Mouse (Mus musculus): ENCODE data around the gene Ppp6c.
"Not testable (repeated sequence)": the region's sequence is repeated elsewhere in the genome, so short reads cannot be mapped to it uniquely, and the experiment has no call there.

Ppp6c gene

GRCm38 (mm10) chr2:39226019-39226640 is at the start of gene Ppp6c:
Gene Ppp6c (minus strand): TSS chr2:39226451.
- in situ Hi-C loops (cut with MboI, MseI), result loop anchor here (10.0 kb wide), 1 partner anchor 581 kb away; the partner anchor contains the start of gene Psmb7

- in situ Hi-C loops (cut with MboI, MseI), result loop anchor here (25.0 kb wide), 1 partner anchor 1294 kb away; no protein-coding TSS in a partner anchor
Observed at GRCm38 (mm10) chr2:39268357-39268756, 42.1 kb upstream of the Ppp6c start.

GRCm38 (mm10) chr2:39252275-39252674 is 26.0 kb upstream of the Ppp6c start:
- in situ Hi-C loops (cut with MboI, MseI), result loop anchor here (25.0 kb wide), 1 partner anchor 1310 kb away; no protein-coding TSS in a partner anchor

- in situ Hi-C loops (cut with MboI, MseI), result not testable (repeated sequence)
Observed at GRCm38 (mm10) chr2:39246862-39247261, 20.6 kb upstream of the Ppp6c start.

GRCm38 (mm10) chr2:39226731-39227130 is 480 bp upstream of the Ppp6c start:
- in situ Hi-C loops (cut with MboI, MseI), result loop anchor here (10.0 kb wide), 1 partner anchor 582 kb away; the partner anchor contains the start of gene Psmb7

DNA sequence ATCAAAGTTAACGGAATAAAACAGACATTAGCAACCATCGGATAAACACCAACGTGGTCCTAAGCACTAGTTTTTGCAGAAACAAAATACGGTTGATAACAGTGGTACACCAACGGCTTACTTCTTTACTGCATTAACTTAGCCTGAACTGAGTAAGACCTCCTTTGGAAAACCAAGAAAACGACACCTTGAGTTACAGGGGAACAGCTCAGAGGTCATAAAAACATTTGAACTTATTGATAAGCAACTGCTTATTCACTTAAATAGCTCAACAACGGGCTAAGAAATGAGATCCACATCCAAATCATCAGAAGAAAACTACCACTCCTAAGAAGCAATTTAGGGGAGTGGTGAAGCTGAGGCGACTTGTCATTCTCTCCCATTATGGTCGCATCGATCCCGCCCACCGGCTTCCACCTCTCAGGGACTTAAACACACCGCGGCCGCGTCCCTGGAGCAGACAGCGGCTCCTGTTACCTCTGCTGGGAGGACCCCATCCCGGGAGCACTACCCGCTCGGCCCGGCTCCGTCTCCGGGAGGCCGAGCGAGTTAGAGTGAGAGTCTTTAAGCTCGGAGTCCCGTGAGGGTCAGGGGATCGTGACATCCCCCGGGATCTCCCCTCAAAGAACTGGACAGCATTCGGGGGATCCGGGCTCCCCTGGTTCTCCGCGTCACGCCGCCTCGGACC is 776 bp downstream of the Ppp6c start:
- in situ Hi-C loops (cut with MboI, MseI), result loop anchor here (10.0 kb wide), 1 partner anchor 581 kb away; the partner anchor contains the start of gene Psmb7

GRCm38 (mm10) chr2:39224621-39225020 is 1.6 kb downstream of the Ppp6c start:
- in situ Hi-C loops (cut with MboI, MseI), result loop anchor here (10.0 kb wide), 1 partner anchor 580 kb away; the partner anchor contains the start of gene Psmb7

DNA sequence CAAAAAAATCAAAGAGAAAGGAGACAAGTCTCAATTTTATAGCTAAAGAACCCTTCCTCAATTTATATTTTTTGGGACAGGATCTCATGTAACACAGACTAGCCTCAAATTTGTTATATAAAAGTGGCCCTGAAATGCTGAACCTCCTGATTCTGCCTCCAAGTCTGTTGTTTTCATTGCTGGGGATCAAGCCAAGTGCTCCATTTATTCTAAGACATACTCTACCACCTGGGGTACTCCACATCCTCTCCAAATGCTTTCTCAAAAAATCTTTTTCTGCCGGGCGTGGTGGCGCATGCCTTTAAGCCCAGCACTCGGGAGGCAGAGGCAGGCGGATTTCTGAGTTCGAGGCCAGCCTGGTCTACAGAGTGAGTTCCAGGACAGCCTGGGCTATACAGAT is 6.2 kb downstream of the Ppp6c start:
- in situ Hi-C loops (cut with MboI, MseI), result loop anchor here (10.0 kb wide), 1 partner anchor 575 kb away; the partner anchor contains the start of gene Psmb7

- in situ Hi-C loops (cut with MboI, MseI), result no loop called here
Observed at GRCm38 (mm10) chr2:39219034-39219433, 7.2 kb downstream of the Ppp6c start.

DNA sequence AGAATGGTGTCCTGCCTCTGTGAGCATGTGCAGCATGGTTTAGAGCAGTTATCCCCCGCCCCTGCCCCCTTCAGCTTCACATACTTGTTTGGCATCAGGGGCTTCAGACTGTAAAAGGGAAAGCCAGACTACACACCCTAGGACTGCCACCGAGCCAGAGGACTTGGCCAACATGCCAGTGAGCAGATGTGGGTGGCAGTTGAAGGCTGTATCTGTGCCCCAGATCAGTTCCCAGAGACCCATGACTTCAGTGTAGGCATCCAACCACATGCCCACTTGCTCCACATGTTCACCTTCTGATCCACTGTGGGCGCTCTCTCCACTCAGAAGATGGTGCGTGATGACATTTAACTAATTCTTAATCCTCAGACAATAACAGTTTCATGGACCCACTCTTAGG is 9.1 kb downstream of the Ppp6c start:
- in situ Hi-C loops (cut with MboI, MseI), result no loop called here

GRCm38 (mm10) chr2:39210738-39211137 is 15.5 kb downstream of the Ppp6c start:
- in situ Hi-C loops (cut with MboI, MseI), result no loop called here

GRCm38 (mm10) chr2:39203359-39203758 is 22.9 kb downstream of the Ppp6c start:
- in situ Hi-C loops (cut with MboI, MseI), result no loop called here

DNA sequence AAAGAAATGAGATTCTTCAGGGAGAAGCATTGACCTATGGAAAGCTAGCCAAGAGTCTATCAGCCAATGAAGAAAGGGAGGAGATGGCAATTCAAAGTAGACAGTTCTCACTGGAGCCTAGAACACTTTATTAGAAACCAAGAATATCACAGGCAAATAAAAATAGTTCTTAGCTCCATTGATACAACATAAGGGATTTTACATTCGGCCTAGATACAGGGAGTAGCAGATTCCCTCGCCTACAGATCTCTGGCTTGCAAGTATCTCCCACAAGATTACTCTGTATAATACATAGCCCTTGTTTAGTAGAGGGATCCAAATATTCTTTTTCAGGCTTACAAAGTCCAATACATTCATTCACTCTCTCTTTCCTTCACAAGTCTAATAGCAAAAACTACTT is 31.4 kb downstream of the Ppp6c start:
- in situ Hi-C loops (cut with MboI, MseI), result no loop called here

DNA sequence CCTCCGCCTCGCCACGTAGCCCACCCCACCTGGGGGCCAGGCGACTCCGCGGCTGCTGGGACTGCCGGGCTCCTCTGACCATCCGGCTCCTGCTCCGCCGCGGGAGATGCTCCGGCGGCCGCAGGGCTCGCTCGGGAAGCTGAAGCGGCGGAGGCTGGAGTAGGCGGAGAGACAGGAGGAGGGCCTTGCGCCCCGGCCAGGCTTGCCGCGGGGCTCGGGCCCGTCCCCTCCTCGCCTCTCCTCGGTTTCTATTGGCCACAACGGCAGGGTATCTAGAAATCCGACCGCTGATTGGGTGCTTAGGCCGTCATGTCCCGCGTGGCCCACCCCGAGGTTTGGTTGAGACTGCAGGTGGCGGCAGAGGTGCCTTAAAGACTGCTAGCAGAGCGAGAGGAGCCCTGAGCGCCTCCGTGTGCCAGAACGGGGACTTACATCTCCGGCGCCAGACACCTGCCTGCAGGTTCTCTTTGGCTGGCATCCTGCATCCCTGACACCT is 35.6 kb downstream of the Ppp6c start, which contains the start of gene Scai:
Scai (minus strand) TSS at position 174 of the 496 bp plus-strand sequence.
- in situ Hi-C loops (cut with MboI, MseI), result no loop called here

DNA sequence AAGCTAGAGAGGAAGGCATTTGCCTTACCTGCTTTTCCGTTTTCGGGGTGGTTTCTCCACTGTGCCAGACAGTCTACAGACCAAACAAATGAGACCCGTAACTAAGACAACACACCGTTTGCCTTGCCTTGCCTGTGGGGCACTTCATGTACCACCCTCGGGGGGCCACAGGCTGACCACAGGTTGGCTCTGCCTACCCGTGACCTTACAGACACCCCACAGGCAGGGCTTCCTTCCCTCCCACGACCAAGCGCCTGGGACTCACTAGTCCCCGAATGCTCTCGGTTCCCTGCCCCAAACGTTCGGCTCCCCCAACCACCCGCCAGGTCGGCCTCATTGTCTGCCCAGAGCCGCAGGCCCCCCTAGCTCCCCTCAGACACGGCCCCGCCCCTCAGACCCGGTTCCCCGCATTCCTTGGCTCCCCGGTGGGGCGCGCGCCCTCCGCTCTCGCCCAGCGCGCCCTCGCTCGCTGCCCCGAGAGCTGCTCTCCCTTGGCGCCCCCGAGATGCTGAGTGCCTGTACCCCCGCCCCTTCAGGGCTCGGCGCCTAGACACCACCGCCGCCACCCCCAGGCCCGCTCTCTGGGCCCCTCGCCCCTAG is 36.2 kb downstream of the Ppp6c start:
- in situ Hi-C loops (cut with MboI, MseI), result no loop called here

- in situ Hi-C loops (cut with MboI, MseI), result no loop called here
Observed at GRCm38 (mm10) chr2:39185942-39186341, 40.3 kb downstream of the Ppp6c start.

- in situ Hi-C loops (cut with MboI, MseI), result no loop called here
Observed at GRCm38 (mm10) chr2:39183587-39183986, 42.7 kb downstream of the Ppp6c start.

DNA sequence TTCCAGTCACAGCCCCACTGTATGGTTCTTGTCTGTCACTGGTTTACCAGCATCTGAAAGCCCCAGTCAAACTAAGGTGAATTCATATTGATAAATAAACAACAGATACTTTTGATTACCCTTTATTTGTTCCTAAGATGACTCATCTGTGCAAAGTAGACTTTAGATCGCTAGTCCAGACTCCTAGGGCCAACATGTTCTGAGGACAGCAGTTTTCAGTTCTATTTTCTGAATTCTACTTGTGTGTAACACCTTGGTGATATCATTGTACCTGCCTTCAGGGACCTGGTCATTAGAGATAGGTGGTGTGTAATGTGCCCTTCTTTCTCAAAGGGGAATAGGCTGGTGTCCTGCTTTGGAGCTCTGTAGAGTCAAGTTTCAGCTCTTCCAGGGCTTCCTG is 65.3 kb downstream of the Ppp6c start:
- in situ Hi-C loops (cut with MboI, MseI), result no loop called here

DNA sequence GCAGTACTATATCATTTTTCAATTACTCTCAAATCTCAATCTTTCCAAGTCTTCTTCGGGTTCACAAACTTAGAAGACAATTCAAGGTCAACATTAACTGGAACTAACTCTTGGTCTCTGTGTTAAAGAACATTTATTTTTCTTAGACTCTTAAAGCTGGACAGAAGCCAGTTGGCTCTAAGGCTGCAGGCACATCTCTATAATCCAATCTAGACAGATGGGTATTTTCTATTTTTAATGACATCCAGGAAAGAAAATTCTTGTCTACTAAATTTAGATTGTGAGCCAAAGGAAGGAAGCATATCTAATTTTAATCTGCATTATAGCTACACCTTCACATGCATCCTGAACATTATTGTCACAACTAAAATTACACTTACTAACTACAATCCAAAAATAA is 68.3 kb downstream of the Ppp6c start:
- in situ Hi-C loops (cut with MboI, MseI), result no loop called here

DNA sequence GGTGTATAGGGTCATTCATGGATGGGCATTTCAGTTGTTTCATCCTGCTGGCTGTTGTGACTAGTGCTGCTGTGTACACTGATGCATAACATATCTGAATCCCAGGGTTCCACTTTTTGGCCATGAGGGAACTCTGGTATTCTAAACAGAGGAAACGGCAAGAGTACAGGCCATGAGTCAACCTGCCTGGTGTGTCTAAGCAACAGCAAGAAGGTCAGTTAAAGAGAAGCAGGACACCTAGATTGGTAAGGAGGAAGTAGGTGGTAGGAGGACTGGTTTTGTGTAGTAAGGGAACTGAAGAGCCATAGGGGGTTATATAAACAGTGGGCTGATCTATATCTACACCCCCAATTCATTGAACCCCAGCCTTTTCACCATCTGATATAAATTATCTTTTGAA is 69.4 kb downstream of the Ppp6c start:
- in situ Hi-C loops (cut with MboI, MseI), result no loop called here

GRCm38 (mm10) chr2:39150943-39151342 is 75.3 kb downstream of the Ppp6c start:
- in situ Hi-C loops (cut with MboI, MseI), result no loop called here

GRCm38 (mm10) chr2:39148075-39148474 is 78.2 kb downstream of the Ppp6c start:
- in situ Hi-C loops (cut with MboI, MseI), result loop anchor here (25.0 kb wide), 1 partner anchor 1386 kb away; no protein-coding TSS in a partner anchor
